Mouse (Mus musculus): ENCODE data around the gene Tdrd7. TPM values are rescaled to one million over a fixed set of nuclear protein-coding genes. Genes with fewer than 3 reads are reported as not detected.

Tdrd7 gene
- total RNA-seq, 1 experiment from 2014 or later, result 11.1 TPM

- ATAC-seq (replicated peaks; ENCODE audit: low read depth, poor library complexity, severe bottlenecking), result no peak
Observed at GRCm38 (mm10) chr4:46039899-46040298, 74.8 kb downstream of the Tdrd7 start.

- ATAC-seq (replicated peaks; ENCODE audit: low read depth, poor library complexity, severe bottlenecking), result peak; percentile 82
Observed at GRCm38 (mm10) chr4:46040594-46041192, 75.6 kb downstream of the Tdrd7 start.

GRCm38 (mm10) chr4:46041761-46042504 is 76.8 kb downstream of the Tdrd7 start:
- ATAC-seq (replicated peaks; ENCODE audit: low read depth, poor library complexity, severe bottlenecking), result no peak

GRCm38 (mm10) chr4:46042505-46042850 is 77.3 kb downstream of the Tdrd7 start:
- ATAC-seq (replicated peaks; ENCODE audit: low read depth, poor library complexity, severe bottlenecking), result no peak

- no peak for ATAC-seq (replicated peaks; ENCODE audit: low read depth, poor library complexity, severe bottlenecking)
Observed at GRCm38 (mm10) chr4:46043361-46043760, 78.2 kb downstream of the Tdrd7 start.

- no peak for ATAC-seq (replicated peaks; ENCODE audit: low read depth, poor library complexity, severe bottlenecking)
Observed at GRCm38 (mm10) chr4:46047971-46048370, 82.8 kb downstream of the Tdrd7 start.

GRCm38 (mm10) chr4:46048418-46048817 is 83.3 kb downstream of the Tdrd7 start:
- ATAC-seq (replicated peaks; ENCODE audit: low read depth, poor library complexity, severe bottlenecking), result no peak

- no peak for ATAC-seq (replicated peaks; ENCODE audit: low read depth, poor library complexity, severe bottlenecking)
Observed at GRCm38 (mm10) chr4:46053323-46054107, 88.4 kb downstream of the Tdrd7 start.

- ATAC-seq (replicated peaks; ENCODE audit: low read depth, poor library complexity, severe bottlenecking), result no peak
Observed at GRCm38 (mm10) chr4:46056163-46056562, 91.0 kb downstream of the Tdrd7 start.

- no peak for ATAC-seq (replicated peaks; ENCODE audit: low read depth, poor library complexity, severe bottlenecking)
Observed at GRCm38 (mm10) chr4:46061259-46061962, 96.3 kb downstream of the Tdrd7 start.

- no peak for ATAC-seq (replicated peaks; ENCODE audit: low read depth, poor library complexity, severe bottlenecking)
Observed at GRCm38 (mm10) chr4:46063841-46064240, 98.7 kb downstream of the Tdrd7 start.

GRCm38 (mm10) chr4:46064263-46064662 is 99.1 kb downstream of the Tdrd7 start:
- ATAC-seq (replicated peaks; ENCODE audit: low read depth, poor library complexity, severe bottlenecking), result no peak

- no peak for ATAC-seq (replicated peaks; ENCODE audit: low read depth, poor library complexity, severe bottlenecking)
Observed at GRCm38 (mm10) chr4:46064961-46065360, 99.8 kb downstream of the Tdrd7 start.

GRCm38 (mm10) chr4:46065695-46066340 is 100.7 kb downstream of the Tdrd7 start:
- no peak for ATAC-seq (replicated peaks; ENCODE audit: low read depth, poor library complexity, severe bottlenecking)

GRCm38 (mm10) chr4:46068060-46068459 is 102.9 kb downstream of the Tdrd7 start:
- no peak for ATAC-seq (replicated peaks; ENCODE audit: low read depth, poor library complexity, severe bottlenecking)

- ATAC-seq (replicated peaks; ENCODE audit: low read depth, poor library complexity, severe bottlenecking), result no peak
Observed at GRCm38 (mm10) chr4:46068573-46068972, 103.4 kb downstream of the Tdrd7 start.

- no peak for ATAC-seq (replicated peaks; ENCODE audit: low read depth, poor library complexity, severe bottlenecking)
Observed at GRCm38 (mm10) chr4:46069851-46070482, 104.8 kb downstream of the Tdrd7 start.

GRCm38 (mm10) chr4:46072631-46073030 is 107.5 kb downstream of the Tdrd7 start:
- ATAC-seq (replicated peaks; ENCODE audit: low read depth, poor library complexity, severe bottlenecking), result no peak

GRCm38 (mm10) chr4:46073736-46074135 is 108.6 kb downstream of the Tdrd7 start:
- 0 out of 2 replicates have a peak, but pooled peaks have one; percentile 36 for ATAC-seq (replicated peaks; ENCODE audit: low read depth, poor library complexity, severe bottlenecking)
